Mouse (Mus musculus) heart, postnatal 0 days (tissue): ENCODE measurements at regions not wholly inside any gene's neighbourhood (a gene's known extent, or its start where the extent isn't known, plus 50 kb on each side); places are given as distances from the start of the nearest gene placed in this dataset.

Experiments used
- ATAC-seq: fragments of 200-750 bp; cut with Nextera tagmentation; 2 replicates; pipeline ENCODE4 v1.8.0; 2017; ENCODE audit warnings: low read depth, moderate number of reproducible peaks, moderate library complexity; ENCODE audit not compliant: insufficient read depth
- DNase-seq: peaks from one replicate; pipeline ENCODE4 v3.0.0-alpha.2; 2016; ENCODE audit warnings: low spot score
- H3K27ac ChIP-seq: fragments of 300-500 bp; sonication (generic); 2 replicates; pipeline ENCODE4 v1.5.1; 2014; ENCODE audit warnings: low read depth, mild to moderate bottlenecking
- H3K27me3 ChIP-seq: fragments of 300-500 bp; sonication (generic); 2 replicates; pipeline ENCODE4 v1.6.1; 2014; ENCODE audit warnings: low read length, mixed read lengths; ENCODE audit not compliant: control insufficient read depth, insufficient read depth
- H3K36me3 ChIP-seq: fragments of 300-500 bp; sonication (generic); replicated peaks from 2 replicates; pipeline ENCODE4 v1.6.1; 2014; ENCODE audit warnings: low read length, mixed read lengths; ENCODE audit not compliant: control insufficient read depth, insufficient read depth
- H3K4me1 ChIP-seq: fragments of 300-500 bp; sonication (generic); 2 replicates; pipeline ENCODE4 v1.6.1; 2014; ENCODE audit warnings: antibody characterized with exemption; ENCODE audit not compliant: control insufficient read depth, insufficient read depth
- H3K4me2 ChIP-seq: fragments of 300-500 bp; sonication (generic); 2 replicates; pipeline ENCODE4 v1.6.1; 2014; ENCODE audit warnings: low read depth, mild to moderate bottlenecking, low read length, moderate library complexity
- H3K4me3 ChIP-seq: fragments of 300-500 bp; sonication (generic); 2 replicates; pipeline ENCODE4 v1.5.1; 2014; ENCODE audit warnings: low read depth, low read length
- H3K9ac ChIP-seq: fragments of 300-500 bp; sonication (generic); replicated peaks from 2 replicates; pipeline ENCODE4 v1.6.1; 2014; ENCODE audit warnings: low read depth, low read length, mixed read lengths
- H3K9me3 ChIP-seq: fragments of 300-500 bp; sonication (generic); replicated peaks from 2 replicates; pipeline ENCODE4 v1.6.1; 2016; ENCODE audit warnings: low read length; ENCODE audit not compliant: control insufficient read depth
- CTCF ChIP-seq: IDR thresholded peaks from 2 replicates; pipeline ENCODE4 v1.5.1; 2016; ENCODE audit warnings: antibody characterized with exemption, control low read depth, low read depth
- EP300 ChIP-seq: IDR thresholded peaks from 2 replicates; pipeline ENCODE4 v1.6.1; 2016; ENCODE audit warnings: antibody characterized with exemption, low read depth
- WGBS: fragments of 180-500 bp; shearing (Covaris S2); extraction: QIAGEN DNeasy Blood & Tissue Kit; methylation state at CpG from one replicate; pipeline ENCODE4 v1.1.7; 2014; 5-methylcytosine and 5-hydroxymethylcytosine counted together

DNA sequence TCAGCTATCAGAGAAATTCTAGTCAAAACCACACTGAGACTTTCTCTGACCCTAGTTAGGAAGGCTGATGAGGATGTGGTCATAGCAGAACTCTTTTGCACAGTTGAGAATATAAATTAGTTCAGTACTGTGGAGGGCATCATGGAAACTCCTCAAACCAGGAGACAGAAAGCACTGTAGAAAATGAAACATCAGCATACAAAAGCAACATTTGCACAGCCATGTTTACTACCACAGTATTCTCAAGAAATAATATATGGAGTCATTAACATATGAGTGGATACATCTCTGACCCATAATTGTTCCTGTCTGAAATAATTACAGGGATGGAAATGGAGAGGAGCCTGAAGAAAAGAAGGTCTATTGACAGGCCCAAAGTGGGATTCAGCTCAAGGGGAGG is 683.6 kb upstream of the Adgrl2 start:
- H3K4me3 ChIP-seq, result no peak overlapping the region
- ATAC-seq, result no peak
- no peak for TF ChIP-seq EP300
- no peak for TF ChIP-seq CTCF
- H3K4me2 ChIP-seq, result no peak overlapping the region
- no peaks in the 10 kb centered on the region for H3K36me3 ChIP-seq
- H3K4me1 ChIP-seq, result no peaks in the 10 kb centered on the region
- DNase-seq, result no peak
- H3K9me3 ChIP-seq, result no peaks in the 10 kb centered on the region
- no peak overlapping the region for H3K9ac ChIP-seq
- no peak overlapping the region for H3K27ac ChIP-seq
- no peaks in the 10 kb centered on the region for H3K27me3 ChIP-seq

DNA sequence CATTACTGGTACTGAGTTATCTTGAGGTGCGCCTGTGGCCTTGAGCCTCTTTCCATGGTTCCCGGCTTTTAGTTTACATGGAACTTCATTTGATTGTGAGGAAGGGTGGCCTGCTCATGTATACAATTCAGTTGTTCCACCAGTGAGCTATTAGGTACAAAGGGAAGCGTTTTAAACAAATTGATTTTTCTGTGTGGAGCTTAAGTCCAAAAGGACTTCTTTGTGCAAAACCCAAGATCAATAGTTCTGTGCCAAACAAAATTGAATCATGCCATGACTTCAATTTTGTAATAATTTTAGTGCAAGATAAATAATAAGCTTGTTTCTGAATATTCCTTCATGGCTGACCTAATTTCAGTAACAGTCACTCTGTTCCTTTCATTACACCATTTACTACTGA is 674.3 kb upstream of the Adgrl2 start:
- Histone ChIP-seq H3K27ac (no peak overlapping the region), H3K27me3 (no peaks in the 10 kb centered on the region), H3K9ac (no peak overlapping the region), H3K4me1 (no peaks in the 10 kb centered on the region), H3K36me3 (no peaks in the 10 kb centered on the region), H3K4me3 (no peak overlapping the region), H3K9me3 (no peaks in the 10 kb centered on the region), H3K4me2 (no peak overlapping the region)
- WGBS, result 85% methylated on average over 3 of the region's 3 CpGs
- TF ChIP-seq CTCF, result no peak
- TF ChIP-seq EP300, result no peak
- ATAC-seq (no peak), DNase-seq (no peak)

DNA sequence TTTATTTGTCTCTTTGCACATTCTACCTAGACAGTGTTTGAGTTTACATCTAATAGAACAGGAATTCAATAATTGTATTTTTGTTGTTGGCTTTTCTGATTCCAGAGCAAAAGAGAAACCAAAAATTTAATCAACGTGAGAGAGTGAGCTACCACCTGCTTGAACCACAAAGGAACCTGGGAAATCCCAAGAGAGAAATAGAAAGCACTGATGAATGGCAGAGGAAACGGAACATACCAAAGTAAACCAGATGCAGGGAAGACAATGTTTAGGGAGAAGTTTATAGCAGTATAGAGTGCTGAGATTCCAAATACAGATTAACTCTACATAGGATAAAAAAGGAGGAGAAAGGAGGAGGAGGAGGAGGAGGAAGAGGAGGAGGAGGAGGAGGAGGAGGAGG is 648.0 kb upstream of the Adgrl2 start:
- Histone ChIP-seq H3K4me1 (no peaks in the 10 kb centered on the region), H3K4me3 (no peak overlapping the region), H3K36me3 (no peaks in the 10 kb centered on the region), H3K9me3 (no peaks in the 10 kb centered on the region), H3K9ac (no peak overlapping the region), H3K4me2 (no peak overlapping the region), H3K27ac (no peak overlapping the region), H3K27me3 (no peaks in the 10 kb centered on the region)
- DNase-seq (no peak), ATAC-seq (no peak)
- TF ChIP-seq CTCF (no peak), EP300 (no peak)
- 70% methylated on average over 2 of the region's 2 CpGs for WGBS

DNA sequence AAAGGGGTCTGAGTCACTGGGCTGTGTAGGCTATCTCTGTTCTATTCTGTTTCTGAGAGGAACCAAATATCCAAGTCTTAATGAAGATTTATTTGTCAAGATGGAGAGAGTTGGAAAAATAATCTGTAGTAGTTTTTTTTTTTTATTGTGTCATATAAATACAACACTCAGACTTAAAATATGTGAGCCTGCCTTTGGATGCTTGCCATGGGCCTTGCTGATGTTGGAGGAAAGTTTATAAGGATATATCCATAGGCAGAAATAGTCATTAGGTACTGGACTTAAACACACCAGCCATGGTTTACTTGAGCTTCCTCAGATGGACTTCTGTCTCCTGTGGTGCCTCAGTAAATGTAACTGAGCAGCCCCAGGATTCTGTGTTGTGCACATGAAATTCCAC is 635.8 kb upstream of the Adgrl2 start:
- no peak for TF ChIP-seq CTCF
- no peak for TF ChIP-seq EP300
- no peak for DNase-seq
- H3K4me2 ChIP-seq, result no peak overlapping the region
- no peak overlapping the region for H3K4me3 ChIP-seq
- H3K27me3 ChIP-seq, result no peaks in the 10 kb centered on the region
- ATAC-seq, result no peak
- no peaks in the 10 kb centered on the region for H3K9me3 ChIP-seq
- no peak overlapping the region for H3K27ac ChIP-seq
- no peaks in the 10 kb centered on the region for H3K4me1 ChIP-seq
- no peak overlapping the region for H3K9ac ChIP-seq
- no peaks in the 10 kb centered on the region for H3K36me3 ChIP-seq

DNA sequence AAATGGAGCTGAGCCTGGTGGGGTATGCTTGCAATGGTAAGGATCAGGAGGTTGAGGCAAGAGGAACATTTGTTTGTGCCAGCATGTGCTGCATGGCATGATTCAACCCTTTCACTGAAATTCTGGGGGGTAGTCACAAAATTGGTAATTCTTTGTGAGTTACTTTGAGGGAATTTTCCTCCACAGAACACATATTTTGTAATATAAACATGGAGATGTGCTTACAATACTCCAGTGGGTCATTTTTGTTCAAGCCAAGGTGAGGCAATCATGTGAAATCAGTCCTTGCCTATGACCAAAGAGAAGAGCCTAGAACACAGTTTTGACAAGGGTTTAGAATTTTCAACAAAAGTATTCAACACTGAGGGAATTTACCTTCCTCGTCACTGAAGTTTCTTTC is 635.1 kb upstream of the Adgrl2 start:
- no peak for ATAC-seq

DNA sequence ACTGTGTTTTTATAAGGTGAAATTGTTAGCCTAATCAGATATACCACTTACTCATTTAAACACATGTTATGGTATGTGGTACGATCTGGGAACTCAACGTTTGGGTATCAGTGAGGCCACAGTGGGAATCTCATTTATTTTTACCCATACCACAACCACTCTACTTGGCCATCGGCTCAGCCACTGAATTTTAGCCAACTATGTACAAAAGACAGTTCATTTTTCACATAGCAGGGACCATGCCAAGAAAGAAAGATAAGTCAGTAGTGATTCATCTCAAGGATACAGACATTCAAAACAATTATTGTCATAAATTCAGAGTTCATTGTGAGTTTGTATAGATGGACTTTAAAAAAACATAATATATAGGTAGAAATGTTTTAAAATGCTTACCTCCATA is 634.7 kb upstream of the Adgrl2 start:
- H3K27me3 ChIP-seq, result no peaks in the 10 kb centered on the region
- no peak for ATAC-seq

More for the DNA sequence above, 635.1 kb upstream of the Adgrl2 start:
- Histone ChIP-seq H3K27ac (no peak overlapping the region), H3K36me3 (no peaks in the 10 kb centered on the region), H3K4me3 (no peak overlapping the region), H3K4me1 (no peaks in the 10 kb centered on the region), H3K4me2 (no peak overlapping the region), H3K27me3 (no peaks in the 10 kb centered on the region), H3K9me3 (no peaks in the 10 kb centered on the region), H3K9ac (no peak overlapping the region)
- TF ChIP-seq CTCF (no peak), EP300 (no peak)
- WGBS, result 81% methylated on average over 1 of the region's 1 CpGs
- no peak for DNase-seq

More for the DNA sequence above, 634.7 kb upstream of the Adgrl2 start:
- no peaks in the 10 kb centered on the region for H3K36me3 ChIP-seq
- no peaks in the 10 kb centered on the region for H3K4me1 ChIP-seq
- H3K27ac ChIP-seq, result no peak overlapping the region
- no peak overlapping the region for H3K4me3 ChIP-seq
- WGBS, result 52% methylated on average over 3 of the region's 3 CpGs
- TF ChIP-seq CTCF, result no peak
- no peak for TF ChIP-seq EP300
- no peak overlapping the region for H3K4me2 ChIP-seq
- DNase-seq, result no peak
- no peaks in the 10 kb centered on the region for H3K9me3 ChIP-seq
- H3K9ac ChIP-seq, result no peak overlapping the region
